Mouse (Mus musculus) kidney, postnatal 0 days (tissue): Measurements from ENCODE around the gene Gng7. TPM values are rescaled to one million over a fixed set of nuclear protein-coding genes. Genes with fewer than 3 reads are reported as not detected.

Experiments used
- ATAC-seq: fragments of 200-750 bp; cut with Nextera tagmentation; replicated peaks from 2 replicates; pipeline ENCODE4 v1.8.0; 2017; ENCODE audit warnings: low read depth, moderate number of reproducible peaks, moderate TSS enrichment, moderate library complexity; ENCODE audit not compliant: low FRiP score
- DNase-seq: peaks from one replicate; pipeline ENCODE4 v3.0.0-alpha.2; 2016; ENCODE audit warnings: low spot score
- H3K27ac ChIP-seq: fragments of 300-500 bp; sonication (generic); 2 replicates; pipeline ENCODE4 v1.5.1; 2014; ENCODE audit warnings: mild to moderate bottlenecking
- H3K27me3 ChIP-seq: fragments of 300-500 bp; sonication (generic); 2 replicates; pipeline ENCODE4 v1.6.1; 2014; ENCODE audit warnings: low read length, mixed read lengths; ENCODE audit not compliant: insufficient read depth
- H3K36me3 ChIP-seq: fragments of 300-500 bp; sonication (generic); 2 replicates; pipeline ENCODE4 v1.6.1; 2014; ENCODE audit warnings: low read length, mixed read lengths; ENCODE audit not compliant: insufficient read depth
- H3K4me1 ChIP-seq: fragments of 300-500 bp; sonication (generic); replicated peaks from 2 replicates; pipeline ENCODE4 v1.6.1; 2014; ENCODE audit warnings: antibody characterized with exemption, low read length, mixed read lengths; ENCODE audit not compliant: insufficient read depth
- H3K4me2 ChIP-seq: fragments of 300-500 bp; sonication (generic); 2 replicates; pipeline ENCODE4 v1.6.1; 2014; ENCODE audit warnings: mild to moderate bottlenecking, low read length, moderate library complexity, mixed read lengths
- H3K4me3 ChIP-seq: fragments of 300-500 bp; sonication (generic); replicated peaks from 2 replicates; pipeline ENCODE4 v1.5.1; 2014; ENCODE audit warnings: low read depth, low read length
- H3K9ac ChIP-seq: fragments of 300-500 bp; sonication (generic); 2 replicates; pipeline ENCODE4 v1.6.1; 2014; ENCODE audit warnings: low read depth, low read length
- H3K9me3 ChIP-seq: fragments of 300-500 bp; sonication (generic); replicated peaks from 2 replicates; pipeline ENCODE4 v1.6.1; 2016; ENCODE audit warnings: low read length, inconsistent platforms, mixed read lengths
- CTCF ChIP-seq: IDR thresholded peaks from 2 replicates; pipeline ENCODE4 v1.5.1; 2016; ENCODE audit warnings: antibody characterized with exemption, low read depth, mild to moderate bottlenecking, moderate library complexity
- WGBS: fragments of 180-500 bp; shearing (Covaris S2); extraction: QIAGEN DNeasy Blood & Tissue Kit; methylation state at CpG from one replicate; pipeline ENCODE4 v1.1.7; 2014; 5-methylcytosine and 5-hydroxymethylcytosine counted together
- polyA plus RNA-seq: library from polyadenylated mRNA; unstranded; fragments of >200 nt; fragmentation: Nextera tagmentation; extraction: Ambion mirVana; gene quantifications from 2 replicates; pipeline ENCODE4 v1.2.1, GENCODE M21; 2015

Gene Gng7
- polyA plus RNA-seq, 1 experiment from 2014 or later: 3.4 TPM

- Histone ChIP-seq H3K9ac (no peak overlapping the region), H3K4me2 (no peak overlapping the region), H3K9me3 (no peaks in the 10 kb centered on the region), H3K36me3 (no peaks in the 10 kb centered on the region), H3K4me3 (no peak overlapping the region), H3K27ac (no peak overlapping the region), H3K4me1 (0 out of 2 replicates have a peak, but pooled peaks cover 6% of the 10 kb centered on the region), H3K27me3 (no peaks in the 10 kb centered on the region)
- ATAC-seq: no peak
- no peak for TF ChIP-seq CTCF
- DNase-seq: no peak
- whole genome bisulfite sequencing: 45% methylated on average over 14 of the region's 14 CpGs
Measured at GRCm38 (mm10) chr10:80998021-80998420, 16.7 kb downstream of the Gng7 start.

DNA sequence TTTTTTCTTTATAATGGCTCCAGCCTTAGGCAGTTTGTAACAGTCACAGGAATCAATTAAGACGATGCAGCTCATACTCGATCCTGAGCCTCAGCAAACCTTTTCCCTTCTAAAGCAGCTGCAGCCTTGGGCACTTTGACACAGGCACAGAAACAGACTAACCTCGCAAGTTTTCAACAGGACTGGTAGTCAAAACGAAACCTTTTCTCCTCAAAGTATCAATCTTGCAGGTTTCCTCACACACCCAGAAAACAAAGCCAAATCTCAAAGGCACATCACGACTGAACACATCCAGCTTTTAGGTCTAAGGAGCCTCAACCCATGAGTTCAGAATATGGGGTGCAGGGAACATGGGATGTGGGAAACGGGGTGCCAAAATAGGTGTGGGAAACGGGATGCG is 17.4 kb downstream of the Gng7 start:
- no peak for TF ChIP-seq CTCF
- no peak for DNase-seq
- H3K27me3 ChIP-seq: no peaks in the 10 kb centered on the region
- H3K4me3 ChIP-seq: no peak overlapping the region
- no peak overlapping the region for H3K27ac ChIP-seq
- H3K36me3 ChIP-seq: no peaks in the 10 kb centered on the region
- ATAC-seq: no peak
- H3K4me1 ChIP-seq: 0 out of 2 replicates have a peak, but pooled peaks cover 6% of the 10 kb centered on the region
- no peaks in the 10 kb centered on the region for H3K9me3 ChIP-seq
- WGBS: 83% methylated on average over 8 of the region's 8 CpGs
- no peak overlapping the region for H3K9ac ChIP-seq
- H3K4me2 ChIP-seq: no peak overlapping the region

GRCm38 (mm10) chr10:80996501-80996900 is 18.2 kb downstream of the Gng7 start:
- no peak for ATAC-seq
- H3K4me2 ChIP-seq: no peak overlapping the region

GRCm38 (mm10) chr10:80995091-80995632 is 19.6 kb downstream of the Gng7 start:
- H3K36me3 ChIP-seq: no peaks in the 10 kb centered on the region
- H3K4me1 ChIP-seq: 0 out of 2 replicates have a peak, but pooled peaks cover 3% of the 10 kb centered on the region
- no peak overlapping the region for H3K9ac ChIP-seq
- H3K9me3 ChIP-seq: no peaks in the 10 kb centered on the region
- H3K27ac ChIP-seq: no peak overlapping the region
- H3K4me2 ChIP-seq: peak overlapping the region; percentile 32; the same call in 1 of the 2 replicates
- 9% methylated on average over 21 of the region's 21 CpGs for WGBS
- H3K4me3 ChIP-seq: no peak overlapping the region
- DNase-seq (peak; percentile 87), ATAC-seq (no peak)
- peak; percentile 99 for TF ChIP-seq CTCF
- no peaks in the 10 kb centered on the region; the same call in 1 of the 2 replicates for H3K27me3 ChIP-seq

More at GRCm38 (mm10) chr10:80996501-80996900, 18.2 kb downstream of the Gng7 start:
- WGBS: 94% methylated on average over 8 of the region's 8 CpGs
- no peak for DNase-seq
- H3K9me3 ChIP-seq: no peaks in the 10 kb centered on the region
- H3K36me3 ChIP-seq: no peaks in the 10 kb centered on the region
- no peak for TF ChIP-seq CTCF
- H3K27ac ChIP-seq: no peak overlapping the region
- H3K4me1 ChIP-seq: 0 out of 2 replicates have a peak, but pooled peaks cover 6% of the 10 kb centered on the region
- H3K27me3 ChIP-seq: no peaks in the 10 kb centered on the region; the same call in 1 of the 2 replicates
- H3K9ac ChIP-seq: no peak overlapping the region
- H3K4me3 ChIP-seq: no peak overlapping the region

- H3K4me2 ChIP-seq: no peak overlapping the region
- no peak for TF ChIP-seq CTCF
Measured at GRCm38 (mm10) chr10:80994621-80995020, 20.1 kb downstream of the Gng7 start.

GRCm38 (mm10) chr10:80993276-80993675 is 21.5 kb downstream of the Gng7 start:
- TF ChIP-seq CTCF: no peak
- H3K4me3 ChIP-seq: no peak overlapping the region
- WGBS: 64% methylated on average over 5 of the region's 5 CpGs
- ATAC-seq: no peak
- no peak overlapping the region for H3K9ac ChIP-seq
- H3K27me3 ChIP-seq: no peaks in the 10 kb centered on the region; the same call in 1 of the 2 replicates
- H3K4me2 ChIP-seq: no peak overlapping the region
- no peaks in the 10 kb centered on the region for H3K9me3 ChIP-seq
- H3K27ac ChIP-seq: no peak overlapping the region
- H3K4me1 ChIP-seq: 0 out of 2 replicates have a peak, but pooled peaks cover 3% of the 10 kb centered on the region
- H3K36me3 ChIP-seq: no peaks in the 10 kb centered on the region
- DNase-seq: no peak

More at GRCm38 (mm10) chr10:80994621-80995020, 20.1 kb downstream of the Gng7 start:
- Histone ChIP-seq H3K36me3 (no peaks in the 10 kb centered on the region), H3K9ac (no peak overlapping the region), H3K4me1 (0 out of 2 replicates have a peak, but pooled peaks cover 3% of the 10 kb centered on the region), H3K9me3 (no peaks in the 10 kb centered on the region), H3K27me3 (no peaks in the 10 kb centered on the region; the same call in 1 of the 2 replicates), H3K4me3 (no peak overlapping the region), H3K27ac (no peak overlapping the region)
- ATAC-seq: no peak
- DNase-seq: no peak
- WGBS: 56% methylated on average over 4 of the region's 4 CpGs
